Mouse (Mus musculus) testis, postnatal 10 days (tissue): ENCODE measurements around the gene Zfp345.
A peak's percentile ranks its signal among the peaks of the same experiment; 100 is the strongest.
"Not testable (repeated sequence)": the region's sequence is repeated elsewhere in the genome, so short reads cannot be mapped to it uniquely, and the experiment has no call there.

Source experiments
- DNase-seq: peaks from one replicate; pipeline ENCODE4 v3.0.0; 2021; ENCODE audit warnings: low spot score

Gene Zfp345

GRCm38 (mm10) chr2:150484939-150485778 lies at the start of gene Zfp345:
TSS of gene Zfp345 (minus strand) at chr2:150485091.
- DNase-seq: peak; percentile 38

DNA sequence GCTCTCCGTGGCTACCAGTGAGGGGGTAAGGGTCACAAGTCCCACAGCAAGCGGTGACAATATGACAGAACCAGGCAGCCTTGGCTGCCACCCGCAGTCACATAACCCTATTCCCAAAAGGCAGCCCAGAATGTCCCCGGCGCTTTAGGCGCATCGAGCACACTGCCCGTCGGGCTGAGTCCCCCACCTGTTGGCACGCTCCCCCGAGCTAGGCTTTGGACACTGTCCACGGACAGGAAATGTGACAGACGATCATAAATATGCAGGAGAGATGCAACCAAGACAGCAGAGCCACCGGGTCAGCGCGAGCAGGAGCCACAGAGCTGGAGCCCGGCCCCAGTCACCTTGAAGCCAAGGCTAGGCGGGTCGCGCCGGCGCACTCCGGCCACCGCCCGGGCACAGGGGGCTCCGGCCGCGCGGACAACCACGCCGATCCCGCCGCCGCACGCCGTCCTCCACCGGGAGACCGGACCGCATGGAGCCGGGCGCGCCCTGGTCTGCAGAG lies 40.9 kb upstream of the Zfp345 start:
- no peak for DNase-seq

- no peak for DNase-seq
Measured at GRCm38 (mm10) chr2:150512837-150513236, 27.9 kb upstream of the Zfp345 start.

GRCm38 (mm10) chr2:150500124-150500973 lies 15.5 kb upstream of the Zfp345 start:
- DNase-seq: not testable (repeated sequence)

DNA sequence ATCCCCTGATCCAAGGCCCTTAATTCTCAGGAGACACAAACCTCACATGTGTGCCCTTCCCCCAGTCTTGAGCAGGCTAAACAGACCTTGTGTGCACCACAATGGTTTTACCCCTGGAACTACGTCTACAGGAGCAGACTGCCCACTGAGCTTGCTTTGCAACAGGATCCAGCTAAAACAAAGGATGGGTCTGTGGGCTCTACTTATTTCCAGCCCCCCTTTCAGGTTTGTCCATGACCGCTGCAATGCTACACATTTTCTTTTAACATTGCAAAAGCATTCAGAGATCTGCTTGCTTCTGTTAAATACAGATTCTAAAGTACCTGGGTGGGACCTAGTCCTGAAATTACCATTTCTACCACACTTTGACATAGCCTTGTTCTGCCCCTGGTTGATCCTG lies 8.1 kb upstream of the Zfp345 start:
- no peak for DNase-seq

GRCm38 (mm10) chr2:150451180-150451919 lies 33.5 kb downstream of the Zfp345 start, which contains the start of gene Zfp442:
TSS of gene Zfp442 (minus strand) at chr2:150451486.
- DNase-seq: peak; percentile 60

- not testable (repeated sequence) for DNase-seq
Measured at GRCm38 (mm10) chr2:150439084-150439483, 45.8 kb downstream of the Zfp345 start.
